Mouse (Mus musculus) monocyte, adult 2 months (primary cell): ENCODE measurements around the gene Catspere2.
A peak's percentile ranks its signal among the peaks of the same experiment; 100 is the strongest.
"Not testable (repeated sequence)": the region's sequence is repeated elsewhere in the genome, so short reads cannot be mapped to it uniquely, and the experiment has no call there.

ENCODE experiments used
- DNase-seq, 2 experiments: peaks; one replicate each; pipeline ENCODE4 v3.0.0; 2022; ENCODE audit warnings: low spot score in 2 of 2, low read depth in 1 of 2

The Catspere2 gene

GRCm38 (mm10) chr1:177983024-177983450, at the start of gene Catspere2:
Gene Catspere2, plus strand, starts transcription at chr1:177983423.
- DNase-seq, result peak; percentile 97 to 99

GRCm38 (mm10) chr1:177940422-177940977, 42.7 kb upstream of the Catspere2 start:
- DNase-seq, result not testable (repeated sequence)

GRCm38 (mm10) chr1:177981276-177981675, 1.9 kb upstream of the Catspere2 start:
- no peak for DNase-seq

- DNase-seq, result not testable (repeated sequence)
These were observed 359 bp downstream of the Catspere2 start for GRCm38 (mm10) chr1:177983582-177983981.

GRCm38 (mm10) chr1:177984206-177984605, 983 bp downstream of the Catspere2 start:
- no peak for DNase-seq

GRCm38 (mm10) chr1:177987476-177987875, 4.3 kb downstream of the Catspere2 start:
- DNase-seq, result not testable (repeated sequence)

GRCm38 (mm10) chr1:178072798-178073197, 89.6 kb downstream of the Catspere2 start:
- DNase-seq, result not testable (repeated sequence)

GRCm38 (mm10) chr1:178097865-178098264, 114.6 kb downstream of the Catspere2 start:
- not testable (repeated sequence) for DNase-seq

GRCm38 (mm10) chr1:178108514-178108913, 125.3 kb downstream of the Catspere2 start:
- DNase-seq, result not testable (repeated sequence)

GRCm38 (mm10) chr1:178122236-178122635, 139.0 kb downstream of the Catspere2 start:
- DNase-seq, result not testable (repeated sequence)

- no peak for DNase-seq
These were observed 151.1 kb downstream of the Catspere2 start for GRCm38 (mm10) chr1:178134288-178134687.

- peak in 1 of 2 experiments; percentile 12 for DNase-seq
These were observed 163.3 kb downstream of the Catspere2 start for GRCm38 (mm10) chr1:178146513-178146912.

- not testable (repeated sequence) for DNase-seq
These were observed 163.7 kb downstream of the Catspere2 start for GRCm38 (mm10) chr1:178146915-178147314.

- DNase-seq, result no peak
These were observed 199.0 kb downstream of the Catspere2 start for GRCm38 (mm10) chr1:178182251-178182650.

GRCm38 (mm10) chr1:178185591-178185990, 202.4 kb downstream of the Catspere2 start:
- DNase-seq, result no peak

GRCm38 (mm10) chr1:178187216-178187791, 204.1 kb downstream of the Catspere2 start, which contains the start of gene Desi2:
Gene Desi2, plus strand, starts transcription at chr1:178187417.
- DNase-seq, result peak; percentile 95 to 96

GRCm38 (mm10) chr1:178187810-178188209, 204.6 kb downstream of the Catspere2 start:
- DNase-seq, result not testable (repeated sequence)

GRCm38 (mm10) chr1:178188386-178188785, 205.2 kb downstream of the Catspere2 start:
- DNase-seq, result no peak

- DNase-seq, result no peak
These were observed 222.6 kb downstream of the Catspere2 start for GRCm38 (mm10) chr1:178205701-178206325.

- not testable (repeated sequence) for DNase-seq
These were observed 224.6 kb downstream of the Catspere2 start for GRCm38 (mm10) chr1:178207856-178208255.

- no peak for DNase-seq
These were observed 226.7 kb downstream of the Catspere2 start for GRCm38 (mm10) chr1:178209966-178210365.

- no peak for DNase-seq
These were observed 233.9 kb downstream of the Catspere2 start for GRCm38 (mm10) chr1:178217157-178217556.
